ENCODE assay signal across 8 mouse cellular contexts in genomic region chrX:42557284-42557683, GRCm38 (mm10). TPM values are rescaled to one million over a fixed set of nuclear protein-coding genes. Genes with fewer than 3 reads are reported as not detected.
DNase-seq lines count a peak whose midpoint lies in the region; ATAC-seq lines count a peak whose summit lies in the region.

No protein-coding gene starts in this region.

- intact Hi-C loops in left cerebral cortex, postnatal 14 days (cut with DNase I), result no loop called here

- peak; percentile 18 for DNase-seq in ovary, postnatal 36 days (ENCODE audit: low spot score)
- no peak for DNase-seq in ovary, adult 18-20 months (ENCODE audit: low spot score)
- peak; percentile 56 for DNase-seq in heart, postnatal 4 days
- peak; percentile 27 to 65 for DNase-seq in left cerebral cortex, postnatal 14 days (ENCODE audit: low spot score in 2 of 2)
- peak; percentile 61 for DNase-seq in neural tube, embryonic 11.5 days (ENCODE audit: low spot score)
- peak; percentile 3 for DNase-seq in yolk sac, embryonic 10.5 days (ENCODE audit: low spot score)

- H3K27me3 ChIP-seq in neural tube, embryonic 11.5 days (ENCODE audit: control insufficient read depth, insufficient read depth, low read length), result no peaks in the 10 kb centered on the region

- no peak overlapping the region for H3K9ac ChIP-seq in neural tube, embryonic 11.5 days (ENCODE audit: low read length)

- H3K27ac ChIP-seq in neural tube, embryonic 11.5 days (ENCODE audit: low read depth, low read length), result no peak overlapping the region

- 26% methylated on average over 7 of the region's 7 CpGs for WGBS in neural tube, embryonic 11.5 days

- no peak overlapping the region for H3K4me2 ChIP-seq in neural tube, embryonic 11.5 days (ENCODE audit: low read depth)

- no peak overlapping the region for H3K4me3 ChIP-seq in neural tube, embryonic 11.5 days (ENCODE audit: low read depth, low read length)

- H3K36me3 ChIP-seq in neural tube, embryonic 11.5 days (ENCODE audit: control insufficient read depth, insufficient read depth, low read length), result no peaks in the 10 kb centered on the region

- peak; percentile 65 for ATAC-seq in activated CD4-positive, CD25-positive, alpha-beta regulatory T cell, adult 4 months
- peak; percentile 82 for ATAC-seq in common myeloid progenitor, adult 5-6 weeks (replicated peaks; ENCODE audit: low read depth, poor library complexity, severe bottlenecking)
- ATAC-seq in neural tube, embryonic 11.5 days (ENCODE audit: insufficient read depth, low FRiP score, low TSS enrichment), result no peak

- no peaks in the 10 kb centered on the region for H3K9me3 ChIP-seq in neural tube, embryonic 11.5 days (ENCODE audit: control insufficient read depth, low read length)

- no peaks in the 10 kb centered on the region for H3K4me1 ChIP-seq in neural tube, embryonic 11.5 days (ENCODE audit: control insufficient read depth, insufficient read depth, low read length)

RNA-seq across cellular contexts. Expression of gene Sh2d1a, which starts 55.0 kb away (rescaled TPM):
- polyA plus RNA-seq in activated CD4-positive, CD25-positive, alpha-beta regulatory T cell, adult 4 months (2017; shearing (Covaris generic)), result 100 to 1,000 TPM; 350 to 406 TPM
- not detected in 2 replicates for total RNA-seq in common myeloid progenitor, adult 5-6 weeks (2017)
- total RNA-seq in heart, postnatal 4 days (2021), result under 1 TPM in 1 of 2 experiments, not detected in 1; 0.36 TPM
- total RNA-seq in left cerebral cortex, postnatal 14 days (2021), result not detected
- polyA plus RNA-seq in neural tube, embryonic 11.5 days (2014; fragmentation: Nextera tagmentation; extraction: Ambion mirVana), result 0.21 and 0.23 TPM in 2 replicates
